8 mouse cellular contexts compared by ENCODE assay signal in the genomic region with DNA sequence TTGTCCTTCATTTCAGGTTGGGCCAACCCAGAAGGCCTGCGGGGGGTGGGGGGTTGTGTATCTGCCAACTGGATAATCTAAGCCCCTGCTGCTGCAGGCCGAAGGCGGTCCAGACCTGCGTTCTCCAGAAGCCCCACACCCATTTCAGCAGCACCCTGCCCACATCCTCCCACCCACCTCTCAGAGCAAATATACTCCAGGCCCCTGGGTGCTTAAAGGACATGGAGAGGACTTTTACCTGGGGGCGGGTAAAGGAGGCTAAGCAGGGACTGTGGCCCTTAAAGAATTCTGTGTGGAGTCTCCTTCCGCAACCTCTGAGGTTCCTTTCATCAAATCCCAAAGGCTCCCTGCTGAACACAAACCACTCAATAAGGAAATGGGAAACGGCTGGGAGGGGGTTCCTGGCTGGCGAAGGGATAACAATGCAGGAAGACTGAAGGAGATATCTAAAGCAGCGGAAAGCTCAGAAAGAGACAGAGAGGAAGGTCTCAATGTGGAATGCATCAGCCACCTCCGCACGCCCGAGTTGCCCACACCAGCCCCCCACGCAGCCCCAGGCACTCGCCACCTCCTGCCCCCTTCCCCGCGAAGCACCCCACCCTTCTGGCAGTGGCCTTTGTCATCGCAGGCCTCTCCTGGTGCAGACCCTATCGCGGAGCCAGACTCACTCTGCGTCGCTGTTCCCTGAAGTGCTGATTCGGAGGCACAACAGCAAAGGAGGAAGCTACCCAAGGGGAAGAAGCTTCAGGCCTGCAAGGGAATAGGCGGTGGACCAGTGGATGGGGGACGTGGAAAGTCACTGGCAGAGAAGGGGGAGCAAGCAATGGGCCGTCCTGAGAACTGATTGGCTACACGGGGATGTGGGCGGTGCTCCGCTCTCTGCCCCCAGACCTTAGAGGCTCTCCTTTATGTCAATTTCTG. TPM values are rescaled to one million over a fixed set of nuclear protein-coding genes. Genes with fewer than 3 reads are reported as not detected.
DNase-seq lines count a peak whose midpoint lies in the region; ATAC-seq and TF ChIP-seq lines count a peak whose summit lies in the region.

Tcaf1 (minus strand) TSS at position 798 of the 921 bp plus-strand sequence.

- peak; percentile 90 for DNase-seq in adrenal gland, postnatal 14 days
- DNase-seq in embryonic facial prominence, embryonic 10.5 days (ENCODE audit: low spot score), result peak; percentile 88
- no peak for DNase-seq in gonadal fat pad, adult 2 months (ENCODE audit: low read depth)
- DNase-seq in left cerebral cortex, postnatal 14 days (ENCODE audit: low spot score in 2 of 2), result peak; percentile 90 to 96
- peak; percentile 86 for DNase-seq in midbrain, embryonic 10.5 days (ENCODE audit: low spot score)
- DNase-seq in skeletal muscle tissue, adult 2 months (ENCODE audit: low read depth, low spot score), result peak; percentile 60
- no peak for DNase-seq in c-Kit-positive CD71-positive TER-119-positive erythroid progenitor cells, embryonic 14.5 days (ENCODE audit: low spot score)

- H3K4me1 ChIP-seq in embryonic facial prominence, embryonic 10.5 days, result peaks cover 7% of the 10 kb centered on the region
- no peaks in the 10 kb centered on the region for H3K4me1 ChIP-seq in intestine, postnatal 0 days (replicated peaks; ENCODE audit: control insufficient read depth, insufficient read depth, low read length)
- peaks cover 22% of the 10 kb centered on the region for H3K4me1 ChIP-seq in midbrain, embryonic 10.5 days

- peak within 1 kb of the TSS; percentile 80 for H3K4me2 ChIP-seq in intestine, postnatal 0 days (replicated peaks; ENCODE audit: low read depth)

- peak within 1 kb of the TSS; percentile 72 for H3K9ac ChIP-seq in intestine, postnatal 0 days (ENCODE audit: low read depth, low read length)

- H3K27ac ChIP-seq in embryonic facial prominence, embryonic 10.5 days (replicated peaks), result peak within 1 kb of the TSS; percentile 95
- H3K27ac ChIP-seq in intestine, postnatal 0 days (ENCODE audit: low read depth, low read length), result no peak within 1 kb of the TSS
- H3K27ac ChIP-seq in midbrain, embryonic 10.5 days (replicated peaks), result peak within 1 kb of the TSS; percentile 96

- peak; percentile 83 for ATAC-seq in intestine, postnatal 0 days

- no peaks in the 10 kb centered on the region for H3K27me3 ChIP-seq in embryonic facial prominence, embryonic 10.5 days (replicated peaks; ENCODE audit: low read depth, poor library complexity, severe bottlenecking)
- no peaks in the 10 kb centered on the region for H3K27me3 ChIP-seq in intestine, postnatal 0 days (replicated peaks; ENCODE audit: control insufficient read depth, insufficient read depth, low read length)
- H3K27me3 ChIP-seq in midbrain, embryonic 10.5 days (ENCODE audit: low read depth, poor library complexity, severe bottlenecking), result no peaks in the 10 kb centered on the region

- TF ChIP-seq CTCF in intestine, postnatal 0 days (IDR thresholded peaks at IDR 0.05; ENCODE audit: low read depth), result no peak

- H3K36me3 ChIP-seq in embryonic facial prominence, embryonic 10.5 days (replicated peaks), result no peaks in the 10 kb centered on the region
- no peaks in the 10 kb centered on the region for H3K36me3 ChIP-seq in intestine, postnatal 0 days (ENCODE audit: control insufficient read depth, insufficient read depth)
- no peaks in the 10 kb centered on the region for H3K36me3 ChIP-seq in midbrain, embryonic 10.5 days

- H3K9me3 ChIP-seq in embryonic facial prominence, embryonic 10.5 days, result no peaks in the 10 kb centered on the region
- no peaks in the 10 kb centered on the region for H3K9me3 ChIP-seq in intestine, postnatal 0 days (ENCODE audit: control insufficient read depth)
- H3K9me3 ChIP-seq in midbrain, embryonic 10.5 days (replicated peaks), result no peaks in the 10 kb centered on the region

- 2% methylated on average over 28 of the region's 28 CpGs for WGBS in embryonic facial prominence, embryonic 10.5 days
- whole genome bisulfite sequencing in intestine, postnatal 0 days, result 4% methylated on average over 28 of the region's 28 CpGs
- 2% methylated on average over 28 of the region's 28 CpGs for WGBS in midbrain, embryonic 10.5 days

- H3K4me3 ChIP-seq in embryonic facial prominence, embryonic 10.5 days, result peak within 1 kb of the TSS; percentile 85
- H3K4me3 ChIP-seq in intestine, postnatal 0 days (ENCODE audit: low read depth, low read length), result peak within 1 kb of the TSS; percentile 60
- H3K4me3 ChIP-seq in midbrain, embryonic 10.5 days, result peak within 1 kb of the TSS; percentile 82

- intact Hi-C loops in left cerebral cortex, postnatal 14 days (cut with DNase I), result no loop called here

RNA-seq across cellular contexts. Expression of gene Tcaf1, which starts in this region (rescaled TPM):
- total RNA-seq in adrenal gland, postnatal 14 days (2021), result 57.6 and 59.4 TPM in 2 replicates
- 93.0 and 94.1 TPM in 2 replicates for polyA plus RNA-seq in embryonic facial prominence, embryonic 10.5 days (2016; fragmentation: Nextera tagmentation; extraction: Ambion mirVana)
- polyA plus RNA-seq in gonadal fat pad, adult 2 months (2012; rRNA removed), result 38.8 and 50.3 TPM in 2 replicates
- polyA plus RNA-seq in intestine, postnatal 0 days (2015; fragmentation: Nextera tagmentation; extraction: Ambion mirVana), result 18.6 and 19.9 TPM in 2 replicates
- 100 to 1,000 TPM; 226 to 234 TPM for total RNA-seq in left cerebral cortex, postnatal 14 days (2021)
- polyA plus RNA-seq in midbrain, embryonic 10.5 days (2016; fragmentation: Nextera tagmentation; extraction: Ambion mirVana), result 106 and 146 TPM in 2 replicates

Comparison
In these comparisons a context has a peak if more than half of its experiments do, and no peak if none do; other contexts are left out.
1. DNase-seq: peak in adrenal gland, postnatal 14 days (single experiment), embryonic facial prominence, embryonic 10.5 days (single experiment), left cerebral cortex, postnatal 14 days (2 of 2), midbrain, embryonic 10.5 days (single experiment) and skeletal muscle tissue, adult 2 months (single experiment); none in gonadal fat pad, adult 2 months (single experiment) and c-Kit-positive CD71-positive TER-119-positive erythroid progenitor cells, embryonic 14.5 days (single experiment).
2. Peak in every context shown above with its lines, with median percentiles within 50 percentile points of each other: H3K4me3 ChIP-seq.